Mouse (Mus musculus) heart, postnatal 0 days (tissue): ENCODE data around the gene Chd8.

Experiments used
- CTCF ChIP-seq: IDR thresholded peaks from 2 replicates; pipeline ENCODE4 v1.5.1; 2016; ENCODE audit warnings: antibody characterized with exemption, control low read depth, low read depth
- EP300 ChIP-seq: IDR thresholded peaks from 2 replicates; pipeline ENCODE4 v1.6.1; 2016; ENCODE audit warnings: antibody characterized with exemption, low read depth

DNA sequence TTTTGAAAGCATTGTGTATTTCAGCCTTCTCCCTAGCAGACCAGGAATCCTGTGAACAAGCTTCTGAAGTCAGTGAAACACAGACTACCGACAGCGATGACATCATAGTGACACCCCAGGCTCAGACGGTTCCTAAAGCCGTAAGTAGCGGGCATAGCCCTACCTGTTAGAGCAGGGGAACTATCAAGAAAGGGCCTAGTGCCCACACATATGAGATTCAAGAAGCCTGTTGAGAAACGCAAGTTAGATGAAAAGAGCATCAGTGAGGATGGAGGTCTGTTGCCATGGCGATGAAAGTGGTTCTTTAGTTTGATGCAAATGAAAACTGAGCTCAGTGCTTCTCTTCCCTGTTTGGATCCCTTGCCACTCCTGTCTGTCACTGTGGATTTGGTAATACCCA, 105.4 kb downstream of the Chd8 start:
- no peak for TF ChIP-seq CTCF
- TF ChIP-seq EP300, result no peak
